Mouse (Mus musculus): ENCODE measurements around the gene Nxf3. TPM values are rescaled to one million over a fixed set of nuclear protein-coding genes. Genes with fewer than 3 reads are reported as not detected.
A peak's percentile ranks its signal among the peaks of the same experiment; 100 is the strongest.
"Not testable (repeated sequence)": the region's sequence is repeated elsewhere in the genome, so short reads cannot be mapped to it uniquely, and the experiment has no call there.

Nxf3 gene
- polyA plus RNA-seq, 1 experiment from 2014 or later: 0.05 TPM

GRCm38 (mm10) chrX:136067201-136067991 lies 17.7 kb downstream of the Nxf3 start:
- Histone ChIP-seq H3K4me3 (peak overlapping the region; percentile 32), H3K4me2 (peak overlapping the region; percentile 47)
- H3K9ac ChIP-seq, H3K27me3 ChIP-seq, H3K4me1 ChIP-seq, H3K36me3 ChIP-seq, H3K27ac ChIP-seq, H3K9me3 ChIP-seq: not testable (repeated sequence)
- 15% methylated on average over 12 of the region's 48 CpGs for WGBS
- peak; percentile 77 for ATAC-seq (ENCODE audit: borderline replicate concordance, extremely low read depth, low FRiP score, low TSS enrichment)

DNA sequence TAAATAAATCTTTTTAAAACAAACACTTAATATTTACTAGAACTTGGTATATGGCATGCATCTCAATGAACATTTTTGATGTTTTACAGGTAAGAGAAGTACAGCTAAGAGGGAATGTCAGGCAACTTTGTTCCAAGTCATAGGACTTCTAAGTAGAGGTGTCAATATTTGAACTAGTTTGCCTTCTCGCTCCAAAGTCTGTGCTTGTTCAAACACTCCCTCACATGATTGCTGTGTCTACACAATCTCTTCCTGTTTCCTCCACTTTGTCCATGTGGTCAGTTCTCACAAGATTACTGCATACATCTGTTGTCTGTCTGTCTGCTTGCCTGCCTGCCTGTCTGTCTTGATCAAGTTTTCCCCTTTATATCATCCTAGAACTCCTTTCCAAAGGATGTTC lies 24.4 kb downstream of the Nxf3 start:
- H3K4me2 ChIP-seq: no peak overlapping the region
- ATAC-seq (ENCODE audit: borderline replicate concordance, extremely low read depth, low FRiP score, low TSS enrichment): no peak
- H3K27ac ChIP-seq: no peak overlapping the region
- H3K9ac ChIP-seq: no peak overlapping the region
- H3K9me3 ChIP-seq: no peaks in the 10 kb centered on the region
- no peaks in the 10 kb centered on the region for H3K27me3 ChIP-seq
- WGBS: 53% methylated on average over 1 of the region's 1 CpGs
- H3K4me1 ChIP-seq: no peaks in the 10 kb centered on the region
- H3K4me3 ChIP-seq: no peak overlapping the region
- H3K36me3 ChIP-seq: no peaks in the 10 kb centered on the region

DNA sequence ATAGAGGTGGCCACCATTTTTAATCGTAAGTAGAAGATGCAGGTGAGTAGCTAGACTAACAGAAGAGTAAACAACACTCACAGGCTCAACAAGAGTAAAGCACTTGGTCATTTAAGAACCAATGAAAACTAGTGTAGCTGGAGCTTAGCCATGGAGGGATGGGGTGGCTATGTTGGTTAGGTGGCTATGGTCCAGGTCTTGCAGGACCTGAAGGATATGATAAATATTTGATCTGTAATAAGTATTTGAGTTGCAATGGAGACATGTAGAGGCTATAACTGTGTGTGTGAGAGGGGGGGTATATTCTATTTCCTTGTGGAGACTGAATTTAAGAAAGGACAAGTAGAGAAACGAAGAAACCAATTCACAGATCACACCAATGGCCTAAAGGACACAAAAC lies 33.8 kb downstream of the Nxf3 start:
- Histone ChIP-seq H3K36me3 (no peaks in the 10 kb centered on the region), H3K9me3 (no peaks in the 10 kb centered on the region), H3K4me3 (no peak overlapping the region), H3K27ac (no peak overlapping the region), H3K27me3 (no peaks in the 10 kb centered on the region; the same call in 1 of the 2 replicates), H3K4me2 (no peak overlapping the region), H3K4me1 (no peaks in the 10 kb centered on the region), H3K9ac (no peak overlapping the region)
- no peak for ATAC-seq (ENCODE audit: borderline replicate concordance, extremely low read depth, low FRiP score, low TSS enrichment)
- 47% methylated on average over 2 of the region's 2 CpGs for WGBS

- H3K9me3 ChIP-seq: no peaks in the 10 kb centered on the region
- no peak; the same call in 1 of the 2 replicates for ATAC-seq (ENCODE audit: borderline replicate concordance, extremely low read depth, low FRiP score, low TSS enrichment)
- WGBS: 8% methylated on average over 5 of the region's 5 CpGs
Observed at GRCm38 (mm10) chrX:136047528-136047927, 37.5 kb downstream of the Nxf3 start.

GRCm38 (mm10) chrX:136043726-136044125 lies 41.3 kb downstream of the Nxf3 start:
- Histone ChIP-seq H3K27ac (no peak overlapping the region), H3K4me3 (no peak overlapping the region), H3K4me1 (no peaks in the 10 kb centered on the region), H3K9me3 (no peaks in the 10 kb centered on the region), H3K9ac (no peak overlapping the region), H3K36me3 (no peaks in the 10 kb centered on the region), H3K27me3 (peaks cover 1% of the 10 kb centered on the region; the same call in 1 of the 2 replicates), H3K4me2 (no peak overlapping the region)
- 64% methylated on average over 1 of the region's 1 CpGs for WGBS
- ATAC-seq (ENCODE audit: borderline replicate concordance, extremely low read depth, low FRiP score, low TSS enrichment): no peak

More at GRCm38 (mm10) chrX:136047528-136047927, 37.5 kb downstream of the Nxf3 start:
- Histone ChIP-seq H3K4me3 (no peak overlapping the region), H3K9ac (no peak overlapping the region), H3K4me2 (no peak overlapping the region), H3K27ac (no peak overlapping the region), H3K27me3 (no peaks in the 10 kb centered on the region; the same call in 1 of the 2 replicates), H3K36me3 (no peaks in the 10 kb centered on the region), H3K4me1 (no peaks in the 10 kb centered on the region)

- peak; percentile 97 for ATAC-seq (ENCODE audit: borderline replicate concordance, extremely low read depth, low FRiP score, low TSS enrichment)
- H3K36me3 ChIP-seq, H3K9ac ChIP-seq, H3K27me3 ChIP-seq, H3K9me3 ChIP-seq, H3K4me1 ChIP-seq, H3K27ac ChIP-seq: not testable (repeated sequence)
- peak within 1 kb of the TSS; percentile 37 for H3K4me2 ChIP-seq
- H3K4me3 ChIP-seq: peak within 1 kb of the TSS; percentile 20; the same call in 1 of the 2 replicates
- 14% methylated on average over 20 of the region's 49 CpGs for WGBS
Observed at GRCm38 (mm10) chrX:136032799-136033763, 52.0 kb downstream of the Nxf3 start, which contains the start of gene Arxes1. Gene Arxes1, plus strand, starts transcription at chrX:136033367.

DNA sequence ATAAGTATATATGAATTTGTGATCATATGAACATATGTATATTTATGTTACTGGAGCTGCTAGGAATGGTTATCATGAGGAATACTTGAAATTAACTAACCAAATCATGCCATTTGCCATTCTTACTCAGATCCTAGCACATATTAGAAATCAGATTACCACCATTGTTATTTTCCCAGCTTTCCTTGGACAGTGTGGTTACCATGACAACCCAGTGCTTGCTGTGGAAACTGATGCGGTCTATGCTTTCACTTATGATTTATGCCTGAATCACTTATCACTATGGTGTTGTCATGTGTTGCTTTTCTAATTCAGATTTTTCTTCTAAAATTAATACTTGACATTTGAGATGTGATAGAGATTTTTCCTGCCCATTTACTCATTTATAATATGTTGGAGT lies 54.7 kb downstream of the Nxf3 start:
- 55% methylated on average over 1 of the region's 1 CpGs for WGBS

More for the DNA sequence above, 54.7 kb downstream of the Nxf3 start:
- no peak for ATAC-seq (ENCODE audit: borderline replicate concordance, extremely low read depth, low FRiP score, low TSS enrichment)
- Histone ChIP-seq H3K9me3 (no peaks in the 10 kb centered on the region), H3K4me2 (no peak overlapping the region), H3K27me3 (no peaks in the 10 kb centered on the region; the same call in 1 of the 2 replicates), H3K27ac (no peak overlapping the region), H3K4me1 (no peaks in the 10 kb centered on the region), H3K36me3 (no peaks in the 10 kb centered on the region), H3K4me3 (no peak overlapping the region), H3K9ac (no peak overlapping the region)

Other genes with a start within 250 kb of the Nxf3 start
- 21.8 and 26.1 TPM in 2 replicates for gene Gprasp2, start 246.2 kb downstream of the Nxf3 start, polyA plus RNA-seq (2015; fragmentation: Nextera tagmentation; extraction: Ambion mirVana)
- gene Arxes2, start 91.4 kb downstream of the Nxf3 start, polyA plus RNA-seq (2015; fragmentation: Nextera tagmentation; extraction: Ambion mirVana): 57.4 and 57.8 TPM in 2 replicates
- 22.0 and 22.8 TPM in 2 replicates for gene Arxes1, start 51.9 kb downstream of the Nxf3 start, polyA plus RNA-seq (2015; fragmentation: Nextera tagmentation; extraction: Ambion mirVana)
- gene Bex2, start 17.0 kb downstream of the Nxf3 start, polyA plus RNA-seq (2015; fragmentation: Nextera tagmentation; extraction: Ambion mirVana): 53.0 and 60.7 TPM in 2 replicates
- 151 and 155 TPM in 2 replicates for gene Bex4, start 53.7 kb upstream of the Nxf3 start, polyA plus RNA-seq (2015; fragmentation: Nextera tagmentation; extraction: Ambion mirVana)
- gene Tceal8, start 87.1 kb upstream of the Nxf3 start, polyA plus RNA-seq (2015; fragmentation: Nextera tagmentation; extraction: Ambion mirVana): 193 and 198 TPM in 2 replicates
- gene Tceal5, start 118.6 kb upstream of the Nxf3 start, polyA plus RNA-seq (2015; fragmentation: Nextera tagmentation; extraction: Ambion mirVana): 3.3 and 3.5 TPM in 2 replicates
- gene Tceal7, start 129.5 kb upstream of the Nxf3 start, polyA plus RNA-seq (2015; fragmentation: Nextera tagmentation; extraction: Ambion mirVana): 1.5 and 3.8 TPM in 2 replicates
- gene Bex1, start 130.3 kb upstream of the Nxf3 start, polyA plus RNA-seq (2015; fragmentation: Nextera tagmentation; extraction: Ambion mirVana): 85.4 and 99.2 TPM in 2 replicates
- 621 and 638 TPM in 2 replicates for gene Tceal9, start 159.8 kb upstream of the Nxf3 start, polyA plus RNA-seq (2015; fragmentation: Nextera tagmentation; extraction: Ambion mirVana)
- 432 and 477 TPM in 2 replicates for gene Bex3, start 185.0 kb upstream of the Nxf3 start, polyA plus RNA-seq (2015; fragmentation: Nextera tagmentation; extraction: Ambion mirVana)

Data from lung, embryonic 15.5 days (tissue).